Mouse (Mus musculus) lung, embryonic 16.5 days (tissue): ENCODE measurements at regions not wholly inside any gene's neighbourhood (a gene's known extent, or its start where the extent isn't known, plus 50 kb on each side); places are given as distances from the start of the nearest gene placed in this dataset.

Source experiments
- ATAC-seq: fragments of 200-750 bp; cut with Nextera tagmentation; 2 replicates; pipeline ENCODE4 v1.8.0; 2017; ENCODE audit warnings: low read depth, mild to moderate bottlenecking, moderate library complexity
- H3K27ac ChIP-seq: fragments of 300-500 bp; sonication (generic); 2 replicates; pipeline ENCODE4 v1.5.1; 2014; ENCODE audit warnings: mild to moderate bottlenecking, control low read depth, low read length
- H3K27me3 ChIP-seq: fragments of 300-500 bp; sonication (generic); 2 replicates; pipeline ENCODE4 v1.6.1; 2014; ENCODE audit warnings: low read depth, low read length, mixed read lengths; ENCODE audit not compliant: control insufficient read depth, insufficient read depth
- H3K36me3 ChIP-seq: fragments of 300-500 bp; sonication (generic); 2 replicates; pipeline ENCODE4 v1.6.1; 2014; ENCODE audit warnings: low read length; ENCODE audit not compliant: control insufficient read depth, insufficient read depth
- H3K4me1 ChIP-seq: fragments of 300-500 bp; sonication (generic); replicated peaks from 2 replicates; pipeline ENCODE4 v1.6.1; 2014; ENCODE audit warnings: low read length, mixed read lengths; ENCODE audit not compliant: control insufficient read depth, insufficient read depth
- H3K4me2 ChIP-seq: fragments of 300-500 bp; sonication (generic); 2 replicates; pipeline ENCODE4 v1.6.1; 2014; ENCODE audit warnings: low read depth, low read length, control low read depth
- H3K4me3 ChIP-seq: fragments of 300-500 bp; sonication (generic); 2 replicates; pipeline ENCODE4 v1.5.1; 2014; ENCODE audit warnings: mild to moderate bottlenecking, low read length, control low read depth
- H3K9ac ChIP-seq: fragments of 300-500 bp; sonication (generic); 2 replicates; pipeline ENCODE4 v1.6.1; 2014; ENCODE audit warnings: low read length, control low read depth
- H3K9me3 ChIP-seq: fragments of 300-500 bp; sonication (generic); 2 replicates; pipeline ENCODE4 v1.6.1; 2016; ENCODE audit warnings: low read length; ENCODE audit not compliant: control insufficient read depth
- WGBS: fragments of 180-500 bp; shearing (Covaris S2); extraction: QIAGEN DNeasy Blood & Tissue Kit; methylation state at CpG from one replicate; pipeline ENCODE4 v1.1.7; 2014; 5-methylcytosine and 5-hydroxymethylcytosine counted together

DNA sequence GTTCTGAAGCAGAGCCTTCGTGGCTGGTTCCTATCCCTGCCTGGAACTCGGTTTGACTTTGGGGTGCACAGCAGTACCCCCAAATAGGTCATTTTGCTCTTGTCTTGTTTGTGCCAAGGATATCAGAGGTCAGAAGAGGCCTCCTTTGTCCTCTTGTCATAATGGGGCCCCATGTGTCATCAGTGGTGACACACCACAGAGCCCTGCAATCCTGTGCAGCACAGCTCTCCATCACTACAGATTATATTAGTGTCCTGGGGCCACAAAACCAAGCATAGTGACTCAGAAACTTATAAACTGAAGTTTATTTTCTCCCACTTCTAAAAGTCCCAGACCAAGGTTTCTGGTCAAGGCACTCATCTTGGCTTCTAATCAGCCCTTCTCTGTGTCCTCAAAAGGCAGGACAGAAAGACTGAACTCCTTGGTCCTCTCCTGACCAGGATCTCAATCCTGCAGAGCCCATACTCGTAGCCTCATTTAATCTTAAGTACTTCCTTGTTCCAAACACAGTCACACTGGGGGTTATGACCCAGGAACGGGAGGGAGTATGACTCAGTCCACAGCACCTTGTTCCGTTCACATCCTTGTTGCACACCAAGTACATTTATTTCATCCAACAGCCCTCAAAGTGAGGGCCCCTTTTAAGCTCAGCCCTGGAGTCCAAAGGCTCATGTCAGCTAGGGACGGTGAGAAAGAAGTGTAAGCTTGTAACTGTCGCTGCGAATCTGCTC lies 63.2 kb upstream of the Sox13 start:
- no peak overlapping the region for H3K27ac ChIP-seq
- H3K36me3 ChIP-seq = no peaks in the 10 kb centered on the region
- H3K4me1 ChIP-seq = peaks cover 7% of the 10 kb centered on the region
- WGBS = 49% methylated on average over 8 of the region's 8 CpGs
- H3K9ac ChIP-seq = no peak overlapping the region
- no peak overlapping the region for H3K4me3 ChIP-seq
- no peaks in the 10 kb centered on the region for H3K9me3 ChIP-seq
- H3K4me2 ChIP-seq = no peak overlapping the region
- ATAC-seq = no peak
- H3K27me3 ChIP-seq = no peaks in the 10 kb centered on the region

DNA sequence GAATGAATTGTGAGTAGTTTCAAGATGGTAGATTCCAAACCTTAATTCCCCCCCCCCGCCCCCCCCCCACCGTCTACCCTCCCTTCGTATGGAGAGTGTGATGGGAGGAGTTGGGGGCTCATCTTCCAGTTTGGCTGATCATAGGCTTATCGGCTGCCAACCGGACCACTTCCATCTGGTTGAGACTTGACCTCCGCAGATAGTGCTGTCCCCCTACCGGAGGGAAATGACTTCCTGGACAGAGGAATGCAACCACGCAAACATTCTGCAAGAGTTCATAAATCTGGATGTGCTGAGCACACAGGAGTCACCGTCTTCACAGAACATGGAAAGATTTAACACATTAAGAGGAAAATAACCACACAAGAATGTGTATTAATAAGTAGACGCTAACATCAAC lies 62.2 kb upstream of the Sox13 start:
- WGBS = 10% methylated on average over 10 of the region's 10 CpGs
- Histone ChIP-seq H3K4me2 (peak overlapping the region; percentile 23; the same call in 1 of the 2 replicates), H3K9me3 (no peaks in the 10 kb centered on the region), H3K27me3 (no peaks in the 10 kb centered on the region), H3K4me1 (no peaks in the 10 kb centered on the region; the same call in 1 of the 2 replicates), H3K27ac (no peak overlapping the region), H3K36me3 (no peaks in the 10 kb centered on the region), H3K9ac (no peak overlapping the region), H3K4me3 (no peak overlapping the region)
- peak; percentile 65; the same call in 1 of the 2 replicates for ATAC-seq

DNA sequence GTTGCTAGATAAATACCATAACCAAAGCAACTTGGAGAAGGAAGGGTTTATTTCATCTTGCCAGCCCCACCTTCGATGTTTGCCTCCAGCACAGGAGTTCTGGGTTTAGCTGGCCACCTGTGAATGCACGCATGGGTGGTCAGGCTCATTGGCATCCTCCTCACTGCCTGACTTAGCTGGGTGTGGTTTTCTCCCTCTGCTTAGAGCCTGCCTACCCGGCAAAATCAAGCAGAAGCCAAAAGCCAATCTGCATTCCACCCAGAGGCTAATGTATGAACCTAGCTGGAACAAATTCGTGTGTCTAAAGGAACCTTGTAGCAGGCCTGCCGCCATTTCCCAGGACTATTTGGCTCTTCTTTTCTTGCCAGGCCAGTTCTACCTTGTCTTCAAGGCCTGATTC lies 58.7 kb upstream of the Sox13 start:
- Histone ChIP-seq H3K9ac (no peak overlapping the region), H3K27ac (no peak overlapping the region), H3K4me2 (no peak overlapping the region), H3K27me3 (no peaks in the 10 kb centered on the region), H3K36me3 (no peaks in the 10 kb centered on the region), H3K9me3 (no peaks in the 10 kb centered on the region), H3K4me1 (no peaks in the 10 kb centered on the region; the same call in 1 of the 2 replicates), H3K4me3 (no peak overlapping the region)
- ATAC-seq = no peak
- WGBS = 53% methylated on average over 5 of the region's 5 CpGs

DNA sequence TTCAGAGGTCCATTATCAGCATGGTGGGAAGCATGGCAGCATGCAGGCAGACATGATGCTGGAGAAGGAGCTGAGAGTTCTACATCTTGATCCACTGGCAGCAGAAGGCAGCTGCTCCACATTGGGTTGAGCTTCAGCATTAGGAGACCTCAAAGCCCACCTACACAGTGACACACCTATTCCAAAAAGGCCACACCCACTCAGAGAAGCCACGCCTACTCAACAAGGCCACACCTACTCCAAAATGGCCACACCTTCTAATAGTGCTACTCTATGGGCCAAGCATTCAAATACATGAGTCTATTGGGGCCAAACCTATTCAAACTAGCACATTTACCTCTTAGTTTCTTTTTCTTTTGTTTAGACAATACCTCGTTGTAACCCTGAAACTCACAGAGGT lies 50.4 kb upstream of the Sox13 start:
- ATAC-seq = no peak
- peaks cover 2% of the 10 kb centered on the region; the same call in 1 of the 2 replicates for H3K4me1 ChIP-seq
- no peak overlapping the region for H3K4me3 ChIP-seq
- no peak overlapping the region for H3K27ac ChIP-seq
- no peak overlapping the region for H3K9ac ChIP-seq
- 67% methylated on average over 2 of the region's 2 CpGs for WGBS
- H3K9me3 ChIP-seq = no peaks in the 10 kb centered on the region
- no peaks in the 10 kb centered on the region for H3K27me3 ChIP-seq
- H3K36me3 ChIP-seq = no peaks in the 10 kb centered on the region
- no peak overlapping the region for H3K4me2 ChIP-seq
